Mouse (Mus musculus): Measurements from ENCODE around the gene Rplp1. TPM values are rescaled to one million over a fixed set of nuclear protein-coding genes. Genes with fewer than 3 reads are reported as not detected.
A peak's percentile ranks its signal among the peaks of the same experiment; 100 is the strongest.

Rplp1 gene
- total and polyA plus RNA-seq, 3 experiments, result 9,058 to 15,045 TPM; not detected in 1

DNA sequence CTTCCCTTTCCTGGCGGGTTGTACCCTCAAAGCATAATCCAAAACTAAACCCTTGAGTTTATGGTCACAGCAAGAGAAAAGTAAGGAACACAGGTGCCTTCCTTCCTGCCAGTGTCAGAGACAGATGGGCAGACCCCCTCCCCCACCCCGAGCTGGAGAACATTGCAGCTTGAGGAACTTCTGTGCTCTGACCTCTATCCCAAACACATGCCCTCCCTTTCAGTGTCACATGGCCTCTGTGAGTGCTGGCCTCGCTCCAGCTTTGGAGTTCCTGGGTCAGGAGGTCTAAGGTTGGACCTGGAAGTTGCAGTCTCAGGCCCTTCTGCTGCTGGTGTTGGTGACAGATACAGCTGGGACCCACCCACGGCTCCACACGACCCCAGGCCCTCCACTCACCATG lies 46.4 kb upstream of the Rplp1 start:
- Histone ChIP-seq H3K4me3 (ENCODE audit: control insufficient read depth in 1 of 2, insufficient read depth in 1 of 2, low read depth in 2 of 2, low read length in 2 of 2) (no peak overlapping the region), H3K9me3 (replicated peaks; ENCODE audit: insufficient read depth, low read length) (no peaks in the 10 kb centered on the region), H3K36me3 (ENCODE audit: control insufficient read depth in 1 of 2, insufficient read depth in 2 of 2, low read length in 2 of 2) (no peaks in the 10 kb centered on the region), H3K9ac (ENCODE audit: control insufficient read depth, low read depth, low read length, poor library complexity, severe bottlenecking) (no peak overlapping the region), H3K79me2 (ENCODE audit: control insufficient read depth, insufficient read depth, low read length, poor library complexity) (no peaks in the 10 kb centered on the region), H3K27me3 (ENCODE audit: control insufficient read depth in 1 of 2, insufficient read depth in 2 of 2, low read length in 2 of 2) (no peaks in the 10 kb centered on the region), H3K4me1 (ENCODE audit: control insufficient read depth in 1 of 2, insufficient read depth in 2 of 2, low read length in 2 of 2) (peaks cover 0 to 7% of the 10 kb centered on the region in 2 experiments; a peak in 1 of 4 replicates), H3K27ac (ENCODE audit: control insufficient read depth, low read depth, low read length) (no peak overlapping the region)
- TF ChIP-seq MAX (IDR thresholded peaks at IDR 0.05; ENCODE audit: low read length) (0 out of 2 replicates have a peak, but pooled peaks have one; percentile 16), TBP (IDR thresholded peaks at IDR 0.05; ENCODE audit: low read depth, low read length) (no peak), USF1 (IDR thresholded peaks at IDR 0.05; ENCODE audit: low read depth, low read length) (peak; percentile 52; the same call in 1 of the 2 replicates)
- DNase-seq (ENCODE audit: low read depth, low spot score), result no peak

DNA sequence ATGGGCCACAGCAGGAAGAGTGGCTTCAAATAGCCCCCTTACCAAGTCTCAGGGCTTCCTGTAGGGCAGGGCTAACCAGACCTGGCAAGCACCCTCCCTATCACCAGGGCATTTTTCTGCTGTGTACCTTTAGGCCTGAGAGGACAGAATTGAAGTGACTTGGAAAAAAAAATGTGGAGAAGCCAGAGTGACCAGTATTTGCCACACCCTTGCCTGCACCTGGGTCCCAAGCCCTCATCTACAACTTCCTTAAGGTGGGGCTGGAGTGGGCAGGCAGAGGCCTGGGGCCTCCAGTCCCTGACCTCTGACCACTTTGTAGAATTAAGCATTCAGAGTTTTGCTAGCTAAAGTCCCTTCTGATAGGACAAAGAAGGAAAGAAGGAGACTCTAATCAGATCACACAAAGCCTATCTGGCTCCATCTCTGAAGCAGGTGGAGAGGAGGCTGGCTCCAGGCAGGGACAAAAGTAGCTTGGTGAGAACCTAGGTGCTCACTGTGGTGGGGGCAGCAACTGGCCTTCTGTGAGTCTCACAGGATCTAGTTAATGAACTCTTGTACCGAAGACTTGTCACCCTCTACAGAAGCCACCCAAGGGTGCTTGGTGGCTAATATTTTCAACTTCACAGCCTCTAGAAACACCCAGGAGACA lies 45.7 kb upstream of the Rplp1 start:
- H3K27me3 ChIP-seq (ENCODE audit: control insufficient read depth in 1 of 2, insufficient read depth in 2 of 2, low read length in 2 of 2), result no peaks in the 10 kb centered on the region; a peak in 1 of 4 replicates
- H3K4me3 ChIP-seq (ENCODE audit: control insufficient read depth in 1 of 2, insufficient read depth in 1 of 2, low read depth in 2 of 2, low read length in 2 of 2), result no peak overlapping the region
- no peak for DNase-seq (ENCODE audit: low read depth, low spot score)
- no peak overlapping the region for H3K27ac ChIP-seq (ENCODE audit: control insufficient read depth, low read depth, low read length)
- peaks cover 0 to 7% of the 10 kb centered on the region in 2 experiments; a peak in 1 of 4 replicates for H3K4me1 ChIP-seq (ENCODE audit: control insufficient read depth in 1 of 2, insufficient read depth in 2 of 2, low read length in 2 of 2)
- no peaks in the 10 kb centered on the region for H3K79me2 ChIP-seq (ENCODE audit: control insufficient read depth, insufficient read depth, low read length, poor library complexity)
- H3K9ac ChIP-seq (ENCODE audit: control insufficient read depth, low read depth, low read length, poor library complexity, severe bottlenecking), result no peak overlapping the region
- no peaks in the 10 kb centered on the region for H3K9me3 ChIP-seq (replicated peaks; ENCODE audit: insufficient read depth, low read length)
- TF ChIP-seq USF1 (IDR thresholded peaks at IDR 0.05; ENCODE audit: low read depth, low read length), result no peak
- no peak for TF ChIP-seq UBTF (IDR thresholded peaks at IDR 0.05; ENCODE audit: borderline replicate concordance, insufficient read depth, low read depth, low read length)
- no peak for TF ChIP-seq SIN3A (IDR thresholded peaks at IDR 0.05; ENCODE audit: low read length)
- TF ChIP-seq MAZ (IDR thresholded peaks at IDR 0.05; ENCODE audit: low read depth, low read length), result no peak
- no peak for TF ChIP-seq USF2 (IDR thresholded peaks at IDR 0.05; ENCODE audit: borderline replicate concordance in 1 of 2, insufficient read depth in 1 of 2, low read depth in 1 of 2, low read length in 2 of 2)
- TF ChIP-seq TBP (IDR thresholded peaks at IDR 0.05; ENCODE audit: low read depth, low read length), result no peak
- TF ChIP-seq KAT2A (conservative IDR thresholded peaks at IDR 0.05; ENCODE audit: low read depth, low read length), result no peak
- no peak for TF ChIP-seq JUND (IDR thresholded peaks at IDR 0.05; ENCODE audit: low read depth, low read length)
- no peak for TF ChIP-seq ELF1 (IDR thresholded peaks at IDR 0.05; ENCODE audit: low read depth, low read length)
- TF ChIP-seq CHD2 (IDR thresholded peaks at IDR 0.05; ENCODE audit: low read length), result no peak
- no peak for TF ChIP-seq NRF1 (IDR thresholded peaks at IDR 0.05; ENCODE audit: insufficient read depth, low read depth, low read length, poor library complexity, severe bottlenecking)
- TF ChIP-seq ZNF384 (IDR thresholded peaks at IDR 0.05; ENCODE audit: low read depth, low read length), result no peak
- TF ChIP-seq GATA1 (IDR thresholded peaks at IDR 0.05; ENCODE audit: low read depth, low read length), result no peak
- TF ChIP-seq MYB (IDR thresholded peaks at IDR 0.05; ENCODE audit: low read depth, low read length), result no peak
- no peaks in the 10 kb centered on the region for H3K36me3 ChIP-seq (ENCODE audit: control insufficient read depth in 1 of 2, insufficient read depth in 2 of 2, low read length in 2 of 2)
